Mouse (Mus musculus): ENCODE measurements around the gene Efcab10. TPM values are rescaled to one million over a fixed set of nuclear protein-coding genes. Genes with fewer than 3 reads are reported as not detected.
A peak's percentile ranks its signal among the peaks of the same experiment; 100 is the strongest.

Gene Efcab10
- polyA plus RNA-seq, 1 experiment from 2014 or later: 5.9 TPM

GRCm38 (mm10) chr12:33411580-33412151, 17.0 kb downstream of the Efcab10 start:
- Histone ChIP-seq H3K36me3 (replicated peaks; ENCODE audit: control insufficient read depth, insufficient read depth) (no peaks in the 10 kb centered on the region), H3K9ac (no peak overlapping the region), H3K4me1 (replicated peaks; ENCODE audit: control insufficient read depth, insufficient read depth, low read length) (no peaks in the 10 kb centered on the region), H3K4me2 (replicated peaks) (no peak overlapping the region), H3K27ac (no peak overlapping the region), H3K4me3 (replicated peaks; ENCODE audit: low read length) (no peak overlapping the region), H3K9me3 (ENCODE audit: control insufficient read depth, low read length) (no peaks in the 10 kb centered on the region), H3K27me3 (ENCODE audit: control insufficient read depth, insufficient read depth, low read length) (no peaks in the 10 kb centered on the region)
- no peak for ATAC-seq (ENCODE audit: low FRiP score)
- WGBS: 56% methylated on average over 6 of the region's 6 CpGs
- DNase-seq (ENCODE audit: low spot score): peak; percentile 32

GRCm38 (mm10) chr12:33424329-33424728, 29.7 kb downstream of the Efcab10 start:
- H3K4me1 ChIP-seq (replicated peaks; ENCODE audit: control insufficient read depth, insufficient read depth, low read length): no peaks in the 10 kb centered on the region
- WGBS: 24% methylated on average over 3 of the region's 3 CpGs
- H3K36me3 ChIP-seq (replicated peaks; ENCODE audit: control insufficient read depth, insufficient read depth): no peaks in the 10 kb centered on the region
- no peak overlapping the region for H3K4me2 ChIP-seq (replicated peaks)
- H3K27ac ChIP-seq: no peak overlapping the region
- DNase-seq (ENCODE audit: low spot score): peak; percentile 83
- H3K9me3 ChIP-seq (ENCODE audit: control insufficient read depth, low read length): no peaks in the 10 kb centered on the region
- H3K27me3 ChIP-seq (ENCODE audit: control insufficient read depth, insufficient read depth, low read length): no peaks in the 10 kb centered on the region
- ATAC-seq (ENCODE audit: low FRiP score): 0 out of 2 replicates have a peak, but pooled peaks have one; percentile 36
- no peak overlapping the region for H3K4me3 ChIP-seq (replicated peaks; ENCODE audit: low read length)
- H3K9ac ChIP-seq: no peak overlapping the region

DNA sequence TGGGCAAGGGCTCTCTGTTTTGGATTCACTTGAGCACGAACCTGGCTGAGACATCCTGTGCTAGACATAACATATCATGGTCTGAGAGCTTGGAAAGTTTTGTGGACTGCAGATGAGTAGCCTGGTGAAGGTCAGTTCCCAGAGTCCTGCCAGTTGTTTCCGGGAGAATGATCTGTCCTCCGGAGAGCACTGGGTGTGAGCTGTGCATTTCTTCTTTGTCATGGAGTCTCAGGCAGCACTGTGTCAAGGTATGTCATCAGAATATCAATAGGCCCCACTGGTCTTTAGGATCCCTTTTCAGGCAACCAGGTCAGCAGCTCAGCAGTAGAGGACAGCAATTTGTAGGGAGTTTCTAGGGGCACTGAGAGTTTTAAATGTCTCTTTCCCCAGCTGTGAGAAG, 32.6 kb downstream of the Efcab10 start:
- Histone ChIP-seq H3K4me2 (replicated peaks) (no peak overlapping the region), H3K9ac (no peak overlapping the region), H3K27ac (no peak overlapping the region), H3K27me3 (ENCODE audit: control insufficient read depth, insufficient read depth, low read length) (no peaks in the 10 kb centered on the region), H3K4me3 (replicated peaks; ENCODE audit: low read length) (no peak overlapping the region), H3K9me3 (ENCODE audit: control insufficient read depth, low read length) (no peaks in the 10 kb centered on the region), H3K4me1 (replicated peaks; ENCODE audit: control insufficient read depth, insufficient read depth, low read length) (peaks cover 7% of the 10 kb centered on the region), H3K36me3 (replicated peaks; ENCODE audit: control insufficient read depth, insufficient read depth) (no peaks in the 10 kb centered on the region)
- 14% methylated on average over 3 of the region's 3 CpGs for WGBS
- DNase-seq (ENCODE audit: low spot score) (no peak), ATAC-seq (ENCODE audit: low FRiP score) (no peak)

DNA sequence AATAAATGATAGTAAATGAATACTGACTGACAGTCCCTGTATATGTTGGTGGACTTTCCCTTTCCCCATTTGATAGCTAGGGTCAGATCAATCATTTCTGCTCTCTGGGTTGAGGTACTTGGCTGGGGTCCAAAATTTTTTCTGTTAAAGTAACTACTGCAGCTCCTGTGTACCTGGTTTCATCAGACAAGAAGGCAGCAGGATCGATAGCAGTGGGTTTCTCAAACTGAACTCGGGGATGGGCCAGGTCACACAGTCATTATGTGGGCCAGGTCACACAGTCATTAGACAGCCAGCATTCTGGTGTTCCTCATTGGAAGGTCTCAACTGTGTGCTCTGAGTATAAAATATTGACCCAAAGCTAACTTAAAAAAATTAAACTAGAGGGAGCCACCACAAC, 33.1 kb downstream of the Efcab10 start:
- ATAC-seq (ENCODE audit: low FRiP score): no peak
- Histone ChIP-seq H3K9ac (no peak overlapping the region), H3K27ac (no peak overlapping the region), H3K4me3 (replicated peaks; ENCODE audit: low read length) (no peak overlapping the region), H3K27me3 (ENCODE audit: control insufficient read depth, insufficient read depth, low read length) (no peaks in the 10 kb centered on the region), H3K4me2 (replicated peaks) (no peak overlapping the region), H3K9me3 (ENCODE audit: control insufficient read depth, low read length) (no peaks in the 10 kb centered on the region), H3K4me1 (replicated peaks; ENCODE audit: control insufficient read depth, insufficient read depth, low read length) (peaks cover 7% of the 10 kb centered on the region), H3K36me3 (replicated peaks; ENCODE audit: control insufficient read depth, insufficient read depth) (no peaks in the 10 kb centered on the region)
- DNase-seq (ENCODE audit: low spot score): no peak
- WGBS: 79% methylated on average over 2 of the region's 2 CpGs

DNA sequence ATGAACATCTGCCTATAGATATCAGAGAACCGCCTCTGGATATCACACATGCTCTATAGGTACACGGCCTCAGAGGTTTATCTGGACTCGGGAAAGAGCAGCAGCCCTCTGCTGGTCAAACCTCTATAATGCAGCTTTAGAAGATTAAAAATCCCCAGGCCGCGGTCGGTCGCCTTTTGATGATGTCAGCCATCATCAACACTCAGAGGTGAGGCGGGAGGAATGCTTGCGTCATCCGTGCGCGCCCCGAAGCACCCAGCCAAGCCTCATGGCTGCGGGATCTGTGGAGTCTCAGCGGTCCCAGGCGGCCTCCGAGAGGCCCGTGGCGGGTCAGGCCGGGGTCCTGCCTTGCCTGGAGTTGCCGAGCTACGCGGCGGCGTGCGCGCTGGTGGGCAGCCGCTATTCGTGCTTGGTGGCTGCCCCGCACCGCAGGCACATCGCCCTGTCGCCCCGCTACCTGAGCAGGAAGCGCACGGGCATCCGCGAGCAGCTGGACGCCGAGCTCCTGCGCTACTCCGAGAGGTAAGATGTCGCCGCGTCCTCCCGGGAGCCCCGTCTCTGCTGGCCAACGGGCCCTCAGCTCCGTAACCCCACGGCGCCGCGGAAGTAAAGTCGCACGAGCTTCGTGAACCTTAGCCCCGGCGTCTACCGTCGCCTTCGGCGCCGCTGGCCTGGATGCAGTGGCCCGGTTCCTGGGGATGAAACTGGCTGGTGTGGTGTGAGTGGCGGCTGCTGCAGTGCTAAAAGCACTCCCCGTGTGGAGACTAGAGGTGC, 34.9 kb downstream of the Efcab10 start, which contains the start of gene Twistnb:
Twistnb (plus strand) TSS at position 249 of the 774 bp plus-strand sequence.
- peak; percentile 96 for ATAC-seq (ENCODE audit: low FRiP score)
- H3K27me3 ChIP-seq (ENCODE audit: control insufficient read depth, insufficient read depth, low read length): no peaks in the 10 kb centered on the region
- peak within 1 kb of the TSS; percentile 80 for H3K4me2 ChIP-seq (replicated peaks)
- peak within 1 kb of the TSS; percentile 80 for H3K9ac ChIP-seq
- peak within 1 kb of the TSS; percentile 79 for H3K27ac ChIP-seq
- H3K4me3 ChIP-seq (replicated peaks; ENCODE audit: low read length): peak within 1 kb of the TSS; percentile 80
- under 1% methylated on average over 66 of the region's 66 CpGs for WGBS
- peak; percentile 99 for DNase-seq (ENCODE audit: low spot score)
- H3K4me1 ChIP-seq (replicated peaks; ENCODE audit: control insufficient read depth, insufficient read depth, low read length): peaks cover 7% of the 10 kb centered on the region
- H3K36me3 ChIP-seq (replicated peaks; ENCODE audit: control insufficient read depth, insufficient read depth): no peaks in the 10 kb centered on the region; the same call in 1 of the 2 replicates
- no peaks in the 10 kb centered on the region for H3K9me3 ChIP-seq (ENCODE audit: control insufficient read depth, low read length)

GRCm38 (mm10) chr12:33433812-33434211, 39.2 kb downstream of the Efcab10 start:
- Histone ChIP-seq H3K4me2 (replicated peaks) (no peak overlapping the region), H3K9ac (no peak overlapping the region), H3K4me1 (replicated peaks; ENCODE audit: control insufficient read depth, insufficient read depth, low read length) (peaks cover 7% of the 10 kb centered on the region), H3K9me3 (ENCODE audit: control insufficient read depth, low read length) (no peaks in the 10 kb centered on the region), H3K4me3 (replicated peaks; ENCODE audit: low read length) (no peak overlapping the region), H3K27me3 (ENCODE audit: control insufficient read depth, insufficient read depth, low read length) (no peaks in the 10 kb centered on the region), H3K27ac (no peak overlapping the region), H3K36me3 (replicated peaks; ENCODE audit: control insufficient read depth, insufficient read depth) (peaks cover 17% of the 10 kb centered on the region)
- WGBS: 90% methylated on average over 9 of the region's 9 CpGs
- ATAC-seq (ENCODE audit: low FRiP score) (no peak), DNase-seq (ENCODE audit: low spot score) (no peak)

GRCm38 (mm10) chr12:33434758-33435157, 40.1 kb downstream of the Efcab10 start:
- Histone ChIP-seq H3K27ac (no peak overlapping the region), H3K4me3 (replicated peaks; ENCODE audit: low read length) (no peak overlapping the region), H3K36me3 (replicated peaks; ENCODE audit: control insufficient read depth, insufficient read depth) (peaks cover 24% of the 10 kb centered on the region), H3K9ac (no peak overlapping the region), H3K9me3 (ENCODE audit: control insufficient read depth, low read length) (no peaks in the 10 kb centered on the region), H3K4me2 (replicated peaks) (no peak overlapping the region), H3K27me3 (ENCODE audit: control insufficient read depth, insufficient read depth, low read length) (no peaks in the 10 kb centered on the region), H3K4me1 (replicated peaks; ENCODE audit: control insufficient read depth, insufficient read depth, low read length) (peaks cover 7% of the 10 kb centered on the region)
- WGBS: 96% methylated on average over 4 of the region's 4 CpGs
- ATAC-seq (ENCODE audit: low FRiP score) (no peak), DNase-seq (ENCODE audit: low spot score) (no peak)

Other genes with a start within 250 kb of the Efcab10 start
- gene Atxn7l1, start 247.2 kb upstream of the Efcab10 start, polyA plus RNA-seq (2014; fragmentation: Nextera tagmentation; extraction: Ambion mirVana): 25.7 and 27.5 TPM in 2 replicates
- gene Twistnb, start 34.8 kb downstream of the Efcab10 start, polyA plus RNA-seq (2014; fragmentation: Nextera tagmentation; extraction: Ambion mirVana): 47.5 and 51.0 TPM in 2 replicates

All from hindbrain, embryonic 14.5 days (tissue).